Mouse (Mus musculus) brain, embryonic 14.5 days (tissue): ENCODE measurements around the gene Ankrd6. TPM values are rescaled to one million over a fixed set of nuclear protein-coding genes. Genes with fewer than 3 reads are reported as not detected.

Source experiments
- DNase-seq: peaks from one replicate; pipeline ENCODE4 v3.0.0-alpha.2; 2011; ENCODE audit warnings: low read depth
- CTCF ChIP-seq: fragments of 200-500 bp; IDR thresholded peaks from 2 replicates; pipeline ENCODE4 v1.5.1; 2012; ENCODE audit warnings: inconsistent platforms, mild to moderate bottlenecking, moderate library complexity, borderline replicate concordance; ENCODE audit not compliant: insufficient read depth, insufficient read length; ENCODE audit errors: extremely low read depth
- POLR2A ChIP-seq: fragments of 200-500 bp; IDR thresholded peaks from 2 replicates; pipeline ENCODE4 v1.6.1; 2012; ENCODE audit warnings: mild to moderate bottlenecking, inconsistent platforms, borderline replicate concordance; ENCODE audit not compliant: poor library complexity, insufficient read depth, insufficient read length, severe bottlenecking; ENCODE audit errors: extremely low read depth
- polyA plus RNA-seq: library from polyadenylated mRNA; depleted of rRNA; stranded (reverse); fragments of >200 nt; gene quantifications from 2 replicates; pipeline ENCODE4 v1.2.3, GENCODE M21; 2012

The Ankrd6 gene
- polyA plus RNA-seq, 1 experiment = 19.1 TPM

DNA sequence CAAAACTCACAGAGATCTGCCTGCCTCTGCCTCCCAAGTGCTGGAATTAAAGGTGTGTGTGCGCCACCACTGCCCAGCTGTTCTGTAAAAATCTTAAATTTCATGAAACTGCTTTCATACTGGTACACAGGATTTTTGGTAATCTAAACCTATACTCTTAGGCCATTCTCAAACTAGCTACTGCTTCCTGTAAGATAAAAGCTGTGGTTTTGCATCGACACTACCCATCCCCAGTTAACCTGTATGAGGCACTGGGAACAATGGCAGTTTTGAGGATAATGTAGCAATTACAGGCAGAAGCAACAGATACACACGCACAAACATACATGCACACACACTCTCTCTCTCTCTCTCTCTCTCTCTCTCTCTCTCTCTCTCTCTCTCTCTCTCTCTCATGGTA lies 64.2 kb downstream of the Ankrd6 start:
- no peak for DNase-seq

DNA sequence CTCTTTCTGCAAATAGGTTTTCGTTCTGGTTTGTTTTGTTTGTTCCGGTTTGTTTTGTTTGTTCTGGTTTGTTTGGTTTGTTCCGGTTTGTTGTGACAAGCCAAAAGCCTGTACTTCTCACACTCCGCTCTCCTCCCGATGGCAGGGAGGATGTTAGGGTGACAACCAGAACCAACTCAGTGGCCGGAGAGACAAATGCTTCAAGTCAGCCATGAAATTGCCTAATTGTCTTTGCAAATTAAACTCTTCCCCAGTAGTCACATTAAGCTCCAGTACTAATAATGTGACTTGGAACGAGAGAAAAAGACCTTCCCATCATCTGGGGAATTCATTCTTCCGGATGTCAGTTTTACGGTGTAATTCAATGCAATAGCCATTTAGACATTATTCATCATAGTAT lies 66.0 kb downstream of the Ankrd6 start:
- peak; percentile 70 for DNase-seq
- TF ChIP-seq CTCF (no peak), POLR2A (no peak)

More for the DNA sequence above, 64.2 kb downstream of the Ankrd6 start:
- no peak for TF ChIP-seq CTCF
- no peak for TF ChIP-seq POLR2A

DNA sequence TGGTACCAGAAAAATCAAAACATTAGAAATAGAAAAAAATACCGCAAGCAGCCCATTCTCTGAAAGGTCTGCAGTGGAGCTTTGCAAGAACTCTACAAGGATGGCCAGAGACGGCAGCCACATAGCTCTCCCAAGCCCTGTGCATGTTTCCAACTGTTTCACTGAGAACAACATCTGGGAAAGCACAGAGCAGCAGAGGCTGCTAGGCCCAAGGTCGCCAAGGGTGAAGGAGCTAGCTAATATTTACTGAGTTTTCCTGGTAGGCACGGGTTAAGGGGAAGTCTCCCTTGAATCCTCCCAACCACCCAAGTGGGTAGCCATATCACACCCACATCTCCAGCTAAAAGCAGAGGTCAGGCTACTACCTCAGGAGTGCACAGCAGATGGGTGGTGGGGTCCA lies 69.6 kb downstream of the Ankrd6 start:
- no peak for DNase-seq
- TF ChIP-seq POLR2A (no peak), CTCF (no peak)

GRCm38 (mm10) chr4:32874669-32875068 lies 76.0 kb downstream of the Ankrd6 start:
- DNase-seq = no peak
- TF ChIP-seq POLR2A = no peak
- TF ChIP-seq CTCF = no peak

DNA sequence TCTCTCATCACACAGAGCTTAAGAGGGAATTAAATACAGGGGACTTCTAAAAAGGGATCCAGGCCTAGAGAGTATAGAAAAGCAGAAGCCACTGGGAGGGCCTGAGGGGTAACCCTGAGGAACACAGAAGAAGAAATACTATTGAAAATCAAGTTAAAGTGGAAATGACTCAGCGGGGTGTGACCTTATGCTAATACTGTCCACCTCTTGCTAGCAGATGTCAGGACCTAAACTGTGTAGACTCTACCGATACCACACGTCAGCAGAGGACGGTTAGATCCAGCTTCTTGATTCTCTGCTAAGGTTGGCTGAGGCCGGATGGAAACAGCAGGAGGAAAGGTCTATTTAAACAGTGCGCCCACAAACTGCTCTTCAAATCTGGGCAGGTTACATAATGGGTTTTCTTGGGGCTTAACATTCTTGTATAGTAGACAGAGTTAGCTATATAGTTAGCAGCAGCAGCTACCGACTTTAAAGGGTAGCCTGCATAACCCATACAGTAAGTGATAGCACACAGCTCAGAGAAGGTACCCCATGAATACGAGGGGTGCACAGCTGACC lies 78.4 kb downstream of the Ankrd6 start:
- no peak for DNase-seq
- TF ChIP-seq CTCF = no peak
- no peak for TF ChIP-seq POLR2A

DNA sequence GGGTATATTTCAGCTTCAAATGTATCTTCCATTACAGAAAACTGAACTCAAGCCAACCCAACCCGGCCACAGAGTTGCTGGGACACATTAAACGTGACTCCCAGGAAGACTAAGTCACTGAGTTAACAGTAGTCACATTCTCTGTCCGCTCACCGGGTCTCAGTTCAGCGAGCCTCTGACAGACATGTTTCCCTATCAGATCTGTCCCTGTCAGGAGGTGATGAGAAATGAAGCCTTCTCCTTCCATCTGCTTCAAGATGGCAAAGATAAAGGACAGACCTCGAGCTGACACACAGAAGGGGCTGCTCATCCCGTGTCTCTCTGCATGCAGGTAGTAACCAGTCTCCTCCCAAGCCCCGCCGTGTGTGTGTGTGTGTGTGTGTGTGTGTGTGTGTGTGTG lies 81.3 kb downstream of the Ankrd6 start:
- DNase-seq = no peak
- TF ChIP-seq CTCF (no peak), POLR2A (no peak)

DNA sequence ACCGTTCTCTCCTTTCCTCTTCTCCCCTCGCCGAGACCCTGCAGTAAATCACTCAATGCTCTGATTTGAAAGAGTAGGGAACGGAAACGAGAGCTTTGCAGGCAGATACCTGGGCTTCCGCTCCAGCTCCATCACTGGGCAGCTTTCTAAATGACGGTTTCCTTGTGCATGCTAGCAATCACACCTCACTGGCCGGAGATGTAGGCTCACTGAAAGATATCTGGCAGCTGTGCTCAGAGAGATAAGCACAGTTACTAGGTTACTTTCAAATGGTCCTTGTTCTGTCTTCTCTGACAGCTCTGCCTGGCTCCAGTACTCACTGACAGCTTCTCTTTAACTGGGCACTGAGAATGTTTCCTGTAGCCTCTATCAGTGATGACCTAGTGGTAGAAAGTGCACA lies 81.8 kb downstream of the Ankrd6 start:
- no peak for DNase-seq
- no peak for TF ChIP-seq CTCF
- no peak for TF ChIP-seq POLR2A

- no peak for DNase-seq
- no peak for TF ChIP-seq CTCF
Measured at GRCm38 (mm10) chr4:32868437-32868836, 82.2 kb downstream of the Ankrd6 start.

GRCm38 (mm10) chr4:32867460-32867859 lies 83.2 kb downstream of the Ankrd6 start:
- TF ChIP-seq CTCF (peak; percentile 16; the same call in 1 of the 2 replicates), POLR2A (no peak)
- DNase-seq = no peak

DNA sequence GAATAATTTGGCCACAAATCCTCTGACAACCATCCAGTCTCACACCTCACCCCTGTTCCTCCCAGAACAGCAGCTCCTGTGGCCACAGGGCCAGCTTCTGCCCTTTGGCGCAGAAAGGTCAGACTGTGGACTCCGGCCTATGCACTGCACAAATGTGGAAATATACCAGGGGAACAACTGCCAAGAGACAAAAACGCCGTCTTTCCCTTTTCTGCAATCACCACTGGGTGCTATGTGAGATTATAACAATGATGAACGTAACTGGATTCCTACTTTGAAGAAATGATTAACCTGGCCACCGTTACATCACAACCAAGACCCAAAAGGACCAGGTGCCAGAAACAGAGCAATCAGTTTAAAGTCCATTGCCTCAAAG lies 85.8 kb downstream of the Ankrd6 start:
- no peak for DNase-seq
- no peak for TF ChIP-seq POLR2A
- TF ChIP-seq CTCF = no peak

- DNase-seq = peak; percentile 70
- TF ChIP-seq CTCF = no peak
- TF ChIP-seq POLR2A = no peak
Measured at GRCm38 (mm10) chr4:32864131-32864866, 86.3 kb downstream of the Ankrd6 start.

DNA sequence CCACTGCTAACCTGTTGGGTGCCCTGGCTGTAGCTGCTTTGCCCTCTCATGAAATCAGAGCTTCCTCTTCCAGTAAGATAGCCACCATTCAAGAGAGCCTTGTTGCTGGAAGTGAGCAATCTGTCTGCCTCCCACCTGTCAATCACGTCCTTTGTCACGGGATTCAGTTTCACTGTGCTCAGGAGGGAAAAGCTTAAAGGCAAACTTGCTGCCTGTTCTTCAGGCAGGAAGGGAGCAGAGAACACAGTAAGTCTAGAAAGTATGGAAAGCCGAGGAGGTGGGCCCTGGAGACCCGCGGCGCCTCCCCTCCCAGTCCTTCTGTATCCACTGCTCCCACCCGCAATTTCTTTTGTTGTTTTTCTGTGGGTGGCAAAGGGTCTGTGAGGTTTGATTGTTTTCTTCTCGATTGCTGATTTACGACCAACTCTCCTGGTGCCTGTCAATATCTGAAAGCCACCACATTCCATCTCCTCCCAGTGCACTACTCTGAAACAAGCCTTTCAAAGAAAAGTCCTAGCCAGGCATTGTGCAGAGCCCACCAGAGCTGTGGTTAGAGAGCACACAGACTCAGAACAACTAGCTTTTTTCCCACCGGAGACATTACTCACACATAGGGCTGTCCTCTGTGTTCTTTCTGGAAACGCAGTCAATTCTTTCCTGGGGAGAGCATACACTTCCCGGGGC lies 87.1 kb downstream of the Ankrd6 start:
- peak; percentile 78 for DNase-seq
- TF ChIP-seq CTCF = no peak
- TF ChIP-seq POLR2A = no peak

GRCm38 (mm10) chr4:32862751-32863446 lies 87.7 kb downstream of the Ankrd6 start:
- no peak for DNase-seq
- TF ChIP-seq CTCF = no peak
- TF ChIP-seq POLR2A = no peak
